Mouse (Mus musculus) intestine, embryonic 15.5 days (tissue): ENCODE results near the gene Zswim2. TPM values are rescaled to one million over a fixed set of nuclear protein-coding genes. Genes with fewer than 3 reads are reported as not detected.
"Not testable (repeated sequence)": the region's sequence is repeated elsewhere in the genome, so short reads cannot be mapped to it uniquely, and the experiment has no call there.

Experiments used
- ATAC-seq: fragments of 200-750 bp; cut with Nextera tagmentation; 2 replicates; pipeline ENCODE4 v1.8.0; 2017; ENCODE audit warnings: moderate TSS enrichment, moderate library complexity
- H3K27ac ChIP-seq: fragments of 300-500 bp; sonication (generic); 2 replicates; pipeline ENCODE4 v1.5.1; 2015; ENCODE audit warnings: mild to moderate bottlenecking, inconsistent platforms
- H3K27me3 ChIP-seq: fragments of 300-500 bp; sonication (generic); replicated peaks from 2 replicates; pipeline ENCODE4 v1.6.1; 2015; ENCODE audit warnings: inconsistent platforms
- H3K36me3 ChIP-seq: fragments of 300-500 bp; sonication (generic); 2 replicates; pipeline ENCODE4 v1.6.1; 2015; ENCODE audit warnings: inconsistent platforms
- H3K4me1 ChIP-seq: fragments of 300-500 bp; sonication (generic); replicated peaks from 2 replicates; pipeline ENCODE4 v1.6.1; 2015; ENCODE audit warnings: inconsistent platforms
- H3K4me2 ChIP-seq: fragments of 300-500 bp; sonication (generic); replicated peaks from 2 replicates; pipeline ENCODE4 v1.6.1; 2015; ENCODE audit warnings: mild to moderate bottlenecking, inconsistent platforms
- H3K4me3 ChIP-seq: fragments of 300-500 bp; sonication (generic); replicated peaks from 2 replicates; pipeline ENCODE4 v1.5.1; 2015; ENCODE audit warnings: inconsistent platforms
- H3K9ac ChIP-seq: fragments of 300-500 bp; sonication (generic); 2 replicates; pipeline ENCODE4 v1.6.1; 2015; ENCODE audit warnings: inconsistent platforms
- H3K9me3 ChIP-seq: fragments of 300-500 bp; sonication (generic); 2 replicates; pipeline ENCODE4 v1.6.1; 2016; ENCODE audit warnings: inconsistent platforms
- WGBS: fragments of 180-500 bp; shearing (Covaris S2); methylation state at CpG from one replicate; pipeline ENCODE4 v1.1.7; 2015; 5-methylcytosine and 5-hydroxymethylcytosine counted together
- polyA plus RNA-seq: library from polyadenylated mRNA; unstranded; fragments of >200 nt; fragmentation: Nextera tagmentation; extraction: Ambion mirVana; gene quantifications from 2 replicates; pipeline ENCODE4 v1.2.1, GENCODE M21; 2015

The Zswim2 gene
- not detected in 2 replicates for polyA plus RNA-seq

- Histone ChIP-seq H3K36me3 (no peaks in the 10 kb centered on the region), H3K4me3 (peak within 1 kb of the TSS; percentile 11; the same call in 1 of the 2 replicates), H3K27ac (no peak within 1 kb of the TSS), H3K9ac (no peak within 1 kb of the TSS), H3K9me3 (no peaks in the 10 kb centered on the region), H3K27me3 (no peaks in the 10 kb centered on the region), H3K4me1 (0 out of 2 replicates have a peak, but pooled peaks cover 4% of the 10 kb centered on the region), H3K4me2 (peak within 1 kb of the TSS; percentile 56)
- 1% methylated on average over 20 of the region's 20 CpGs for WGBS
- peak; percentile 86 for ATAC-seq
These were observed at the start of gene Zswim2 for GRCm38 (mm10) chr2:83940931-83941361. Gene Zswim2, minus strand, starts transcription at chr2:83941228.

GRCm38 (mm10) chr2:83990253-83990652, 49.2 kb upstream of the Zswim2 start, which contains the start of gene Gm13691:
Gene Gm13691, plus strand, starts transcription at chr2:83990553.
- not testable (repeated sequence) for H3K27me3 ChIP-seq, H3K9ac ChIP-seq, H3K4me3 ChIP-seq, ATAC-seq, H3K9me3 ChIP-seq, H3K27ac ChIP-seq, H3K4me1 ChIP-seq, H3K4me2 ChIP-seq, H3K36me3 ChIP-seq
- no CpG with 5 or more reads among the region's 6 CpGs for WGBS

GRCm38 (mm10) chr2:83984443-83984842, 43.4 kb upstream of the Zswim2 start, which contains the start of gene Gm13697:
Gene Gm13697, plus strand, starts transcription at chr2:83984743.
- not testable (repeated sequence) for H3K4me2 ChIP-seq, H3K27ac ChIP-seq, H3K27me3 ChIP-seq, H3K36me3 ChIP-seq, H3K4me3 ChIP-seq, H3K9me3 ChIP-seq, ATAC-seq, H3K9ac ChIP-seq, H3K4me1 ChIP-seq
- no CpG with 5 or more reads among the region's 6 CpGs for WGBS

- H3K9me3 ChIP-seq, H3K4me1 ChIP-seq, H3K27ac ChIP-seq, ATAC-seq, H3K27me3 ChIP-seq, H3K4me3 ChIP-seq, H3K4me2 ChIP-seq, H3K9ac ChIP-seq, H3K36me3 ChIP-seq: not testable (repeated sequence)
- no CpG with 5 or more reads among the region's 6 CpGs for WGBS
These were observed 37.6 kb upstream of the Zswim2 start, which contains the start of gene Gm13694 for GRCm38 (mm10) chr2:83978633-83979032. Gene Gm13694, plus strand, starts transcription at chr2:83978933.

- H3K9me3 ChIP-seq, H3K4me2 ChIP-seq, H3K4me3 ChIP-seq, H3K36me3 ChIP-seq, ATAC-seq, H3K4me1 ChIP-seq, H3K27ac ChIP-seq, H3K27me3 ChIP-seq, H3K9ac ChIP-seq: not testable (repeated sequence)
- WGBS: no CpG with 5 or more reads among the region's 6 CpGs
These were observed 31.8 kb upstream of the Zswim2 start, which contains the start of gene Gm13696 for GRCm38 (mm10) chr2:83972823-83973222. Gene Gm13696, plus strand, starts transcription at chr2:83973123.

GRCm38 (mm10) chr2:83967013-83967412, 26.0 kb upstream of the Zswim2 start, which contains the start of gene Gm13695:
Gene Gm13695, plus strand, starts transcription at chr2:83967313.
- not testable (repeated sequence) for H3K36me3 ChIP-seq, H3K4me1 ChIP-seq, H3K9ac ChIP-seq, H3K27ac ChIP-seq, H3K4me3 ChIP-seq, H3K27me3 ChIP-seq, H3K9me3 ChIP-seq, ATAC-seq, H3K4me2 ChIP-seq
- WGBS: no CpG with 5 or more reads among the region's 6 CpGs

- H3K9ac ChIP-seq, H3K36me3 ChIP-seq, ATAC-seq, H3K4me1 ChIP-seq, H3K4me3 ChIP-seq, H3K4me2 ChIP-seq, H3K27ac ChIP-seq, H3K27me3 ChIP-seq, H3K9me3 ChIP-seq: not testable (repeated sequence)
- WGBS: no CpG with 5 or more reads among the region's 6 CpGs
These were observed 20.2 kb upstream of the Zswim2 start, which contains the start of gene Gm13693 for GRCm38 (mm10) chr2:83961203-83961602. Gene Gm13693, plus strand, starts transcription at chr2:83961503.

- ATAC-seq, H3K27ac ChIP-seq: not testable (repeated sequence)
These were observed 14.4 kb upstream of the Zswim2 start, which contains the start of gene Gm13698 for GRCm38 (mm10) chr2:83955393-83955792. Gene Gm13698, plus strand, starts transcription at chr2:83955693.

GRCm38 (mm10) chr2:83941792-83942191, 764 bp upstream of the Zswim2 start:
- no peak for ATAC-seq
- Histone ChIP-seq H3K4me2 (no peak overlapping the region), H3K27ac (no peak overlapping the region), H3K9ac (no peak overlapping the region), H3K4me1 (0 out of 2 replicates have a peak, but pooled peaks cover 4% of the 10 kb centered on the region), H3K27me3 (no peaks in the 10 kb centered on the region), H3K4me3 (no peak overlapping the region), H3K36me3 (no peaks in the 10 kb centered on the region), H3K9me3 (no peaks in the 10 kb centered on the region)
- 64% methylated on average over 4 of the region's 4 CpGs for WGBS

More at GRCm38 (mm10) chr2:83955393-83955792, 14.4 kb upstream of the Zswim2 start, which contains the start of gene Gm13698:
- H3K4me3 ChIP-seq, H3K9me3 ChIP-seq, H3K9ac ChIP-seq, H3K36me3 ChIP-seq, H3K4me1 ChIP-seq, H3K4me2 ChIP-seq, H3K27me3 ChIP-seq: not testable (repeated sequence)
- WGBS: no CpG with 5 or more reads among the region's 6 CpGs

- Histone ChIP-seq H3K4me1 (0 out of 2 replicates have a peak, but pooled peaks cover 4% of the 10 kb centered on the region), H3K4me2 (peak overlapping the region; percentile 56; the same call in 1 of the 2 replicates), H3K36me3 (no peaks in the 10 kb centered on the region), H3K4me3 (no peak overlapping the region), H3K9me3 (no peaks in the 10 kb centered on the region), H3K9ac (no peak overlapping the region), H3K27ac (no peak overlapping the region), H3K27me3 (no peaks in the 10 kb centered on the region)
- 45% methylated on average over 3 of the region's 3 CpGs for WGBS
- ATAC-seq: no peak
These were observed 350 bp upstream of the Zswim2 start for GRCm38 (mm10) chr2:83941378-83941777.

GRCm38 (mm10) chr2:83929478-83930088, 11.4 kb downstream of the Zswim2 start:
- Histone ChIP-seq H3K9ac (no peak overlapping the region), H3K36me3 (no peaks in the 10 kb centered on the region), H3K9me3 (no peaks in the 10 kb centered on the region), H3K4me3 (no peak overlapping the region), H3K4me1 (no peaks in the 10 kb centered on the region), H3K27ac (no peak overlapping the region), H3K4me2 (no peak overlapping the region), H3K27me3 (no peaks in the 10 kb centered on the region)
- 59% methylated on average over 2 of the region's 2 CpGs for WGBS
- ATAC-seq: no peak

- no peak overlapping the region for H3K4me3 ChIP-seq
- no peak overlapping the region for H3K9ac ChIP-seq
- 58% methylated on average over 2 of the region's 2 CpGs for WGBS
- H3K36me3 ChIP-seq: no peaks in the 10 kb centered on the region
- H3K4me2 ChIP-seq: no peak overlapping the region
- H3K4me1 ChIP-seq: no peaks in the 10 kb centered on the region
- H3K27ac ChIP-seq: no peak overlapping the region
- no peaks in the 10 kb centered on the region for H3K27me3 ChIP-seq
- no peaks in the 10 kb centered on the region for H3K9me3 ChIP-seq
- no peak for ATAC-seq
These were observed 39.0 kb downstream of the Zswim2 start for GRCm38 (mm10) chr2:83901896-83902540.
